10 mouse cellular contexts compared by ENCODE assay signal in the genomic region with DNA sequence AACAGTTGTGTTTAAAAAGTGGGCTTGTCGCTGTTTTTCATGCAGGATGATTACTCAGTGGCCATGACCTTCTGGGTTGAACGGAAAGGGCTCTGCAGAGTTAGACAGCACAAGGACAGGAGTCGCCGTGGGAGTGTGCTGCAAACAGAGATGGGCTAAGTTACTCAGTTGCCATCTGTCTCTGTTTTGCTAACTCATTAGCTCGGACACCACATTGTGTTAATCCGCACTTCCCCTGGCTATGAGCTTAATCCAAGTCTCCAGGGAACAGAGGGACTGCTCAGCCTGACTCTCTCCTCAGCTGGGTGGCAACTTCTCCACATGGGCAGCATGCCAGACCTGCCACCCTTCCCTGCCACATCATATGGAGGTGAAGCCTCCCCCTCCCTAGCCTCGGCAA.
DNase-seq lines count a peak whose midpoint lies in the region; ATAC-seq and TF ChIP-seq lines count a peak whose summit lies in the region.
"Had no signal": no experiment of that assay in that cellular context is flagged by ENCODE, and none has a peak within 500 bp of the region (broad histone marks: within the 10 kb centered on the region; RNA-seq: fewer than 3 reads in every experiment).

No protein-coding gene starts in this region.

- 49% methylated on average over 7 of the region's 7 CpGs for WGBS in intestine, embryonic 14.5 days
- 48% methylated on average over 7 of the region's 7 CpGs for WGBS in intestine, embryonic 16.5 days
- 32% methylated on average over 7 of the region's 7 CpGs for WGBS in hindbrain, postnatal 0 days

- no peaks in the 10 kb centered on the region for H3K27me3 ChIP-seq in intestine, embryonic 14.5 days (replicated peaks; ENCODE audit: control insufficient read depth, insufficient read depth, low read length)
- H3K27me3 ChIP-seq in intestine, embryonic 16.5 days (replicated peaks; ENCODE audit: control insufficient read depth, insufficient read depth, low read length) = no peaks in the 10 kb centered on the region
- H3K27me3 ChIP-seq in hindbrain, postnatal 0 days (ENCODE audit: insufficient read depth, low read length) = no peaks in the 10 kb centered on the region

- peaks cover 33% of the 10 kb centered on the region for H3K4me1 ChIP-seq in intestine, embryonic 14.5 days (replicated peaks; ENCODE audit: control insufficient read depth, insufficient read depth, low read length)
- H3K4me1 ChIP-seq in intestine, embryonic 16.5 days (ENCODE audit: control insufficient read depth, insufficient read depth, low read length) = peaks cover 9% of the 10 kb centered on the region
- 0 out of 2 replicates have a peak, but pooled peaks cover 5% of the 10 kb centered on the region for H3K4me1 ChIP-seq in hindbrain, postnatal 0 days (ENCODE audit: insufficient read depth, low read length)

- no peaks in the 10 kb centered on the region for H3K36me3 ChIP-seq in intestine, embryonic 14.5 days (ENCODE audit: control insufficient read depth, insufficient read depth, low read length)
- no peaks in the 10 kb centered on the region for H3K36me3 ChIP-seq in intestine, embryonic 16.5 days (ENCODE audit: control insufficient read depth, insufficient read depth, low read length)
- H3K36me3 ChIP-seq in hindbrain, postnatal 0 days (ENCODE audit: insufficient read depth, low read length) = no peaks in the 10 kb centered on the region

- no peak overlapping the region for H3K4me2 ChIP-seq in intestine, embryonic 14.5 days (ENCODE audit: low read length)
- no peak overlapping the region for H3K4me2 ChIP-seq in intestine, embryonic 16.5 days (ENCODE audit: low read depth, low read length)
- no peak overlapping the region for H3K4me2 ChIP-seq in hindbrain, postnatal 0 days (ENCODE audit: low read depth, low read length)

- no peak for TF ChIP-seq CTCF in hindbrain, postnatal 0 days (IDR thresholded peaks at IDR 0.05; ENCODE audit: low read depth)

- H3K27ac ChIP-seq in intestine, embryonic 14.5 days (ENCODE audit: low read depth) = no peak overlapping the region
- H3K27ac ChIP-seq in intestine, embryonic 16.5 days (ENCODE audit: low read length) = no peak overlapping the region
- no peak overlapping the region for H3K27ac ChIP-seq in hindbrain, postnatal 0 days

- H3K4me3 ChIP-seq in intestine, embryonic 14.5 days (ENCODE audit: low read depth, low read length) = no peak overlapping the region
- H3K4me3 ChIP-seq in intestine, embryonic 16.5 days (ENCODE audit: low read length) = no peak overlapping the region
- H3K4me3 ChIP-seq in hindbrain, postnatal 0 days (ENCODE audit: low read length) = no peak overlapping the region

- H3K9me3 ChIP-seq in intestine, embryonic 14.5 days (ENCODE audit: control insufficient read depth, low read length) = no peaks in the 10 kb centered on the region
- no peaks in the 10 kb centered on the region for H3K9me3 ChIP-seq in intestine, embryonic 16.5 days (ENCODE audit: control insufficient read depth, low read length)
- H3K9me3 ChIP-seq in hindbrain, postnatal 0 days (ENCODE audit: low read length) = no peaks in the 10 kb centered on the region

- no peak for ATAC-seq in intestine, embryonic 14.5 days (replicated peaks; ENCODE audit: low FRiP score, low TSS enrichment, low read depth)
- no peak for ATAC-seq in intestine, embryonic 16.5 days
- 0 out of 2 replicates have a peak, but pooled peaks have one; percentile 27 for ATAC-seq in hindbrain, postnatal 0 days

- no peak overlapping the region for H3K9ac ChIP-seq in intestine, embryonic 14.5 days (ENCODE audit: low read length)
- no peak overlapping the region for H3K9ac ChIP-seq in intestine, embryonic 16.5 days (ENCODE audit: low read depth, low read length)
- H3K9ac ChIP-seq in hindbrain, postnatal 0 days (replicated peaks; ENCODE audit: low read length) = no peak overlapping the region

- DNase-seq in intestine, embryonic 14.5 days (ENCODE audit: low spot score) = peak; percentile 44
- peak; percentile 35 for DNase-seq in MN1 (ENCODE audit: low spot score)
- peak; percentile 69 for DNase-seq in adrenal gland, postnatal 10 days
- peak; percentile 51 for DNase-seq in hindbrain, postnatal 0 days (ENCODE audit: low spot score)
- no peak for DNase-seq in lung, postnatal 10 days
- DNase-seq in urinary bladder, postnatal 25 days (ENCODE audit: low spot score) = no peak
- no peak for DNase-seq in heart, adult 9 months (ENCODE audit: low spot score in 2 of 2)
- DNase-seq: heart, postnatal 36 days; thymus, postnatal 14 days had no signal

Comparison
In these comparisons a context has a peak if more than half of its experiments do, and no peak if none do; other contexts are left out.
1. DNase-seq: peak in intestine, embryonic 14.5 days (single experiment), MN1 (single experiment), adrenal gland, postnatal 10 days (single experiment) and hindbrain, postnatal 0 days (single experiment); none in lung, postnatal 10 days (single experiment), urinary bladder, postnatal 25 days (single experiment) and heart, adult 9 months (0 of 2).